Mouse (Mus musculus) forebrain, embryonic 10.5 days (tissue): ENCODE results near the gene Dtymk. TPM values are rescaled to one million over a fixed set of nuclear protein-coding genes. Genes with fewer than 3 reads are reported as not detected.
A peak's percentile ranks its signal among the peaks of the same experiment; 100 is the strongest.
"Not testable (repeated sequence)": the region's sequence is repeated elsewhere in the genome, so short reads cannot be mapped to it uniquely, and the experiment has no call there.

Experiments used
- DNase-seq: peaks from one replicate; pipeline ENCODE4 v3.0.0-alpha.2; 2017; ENCODE audit warnings: low spot score; ENCODE audit errors: extremely low spot score
- H3K27ac ChIP-seq: fragments of 300-500 bp; sonication (generic); 2 replicates; pipeline ENCODE4 v1.5.1; 2016; ENCODE audit warnings: mild to moderate bottlenecking
- H3K27me3 ChIP-seq: fragments of 300-500 bp; sonication (generic); 2 replicates; pipeline ENCODE4 v1.6.1; 2016; ENCODE audit warnings: mild to moderate bottlenecking; ENCODE audit not compliant: poor library complexity, severe bottlenecking
- H3K36me3 ChIP-seq: fragments of 300-500 bp; sonication (generic); replicated peaks from 2 replicates; pipeline ENCODE4 v1.6.1; 2016; ENCODE audit warnings: mild to moderate bottlenecking, moderate library complexity
- H3K4me1 ChIP-seq: fragments of 300-500 bp; sonication (generic); 2 replicates; pipeline ENCODE4 v1.6.1; 2016
- H3K4me3 ChIP-seq: fragments of 300-500 bp; sonication (generic); 2 replicates; pipeline ENCODE4 v1.5.1; 2016; ENCODE audit warnings: mild to moderate bottlenecking, moderate library complexity
- H3K9me3 ChIP-seq: fragments of 300-500 bp; sonication (generic); 2 replicates; pipeline ENCODE4 v1.6.1; 2016; ENCODE audit warnings: mild to moderate bottlenecking, moderate library complexity
- WGBS: fragments of 180-500 bp; shearing (Covaris S2); methylation state at CpG from one replicate; pipeline ENCODE4 v1.1.7; 2016; 5-methylcytosine and 5-hydroxymethylcytosine counted together
- polyA plus RNA-seq: library from polyadenylated mRNA; unstranded; fragments of >200 nt; fragmentation: Nextera tagmentation; extraction: Ambion mirVana; gene quantifications from 2 replicates; pipeline ENCODE4 v1.2.1, GENCODE M21; 2016

The Dtymk gene
- polyA plus RNA-seq, result 278 and 306 TPM in 2 replicates

- no peaks in the 10 kb centered on the region for H3K9me3 ChIP-seq
- WGBS, result under 1% methylated on average over 42 of the region's 42 CpGs
- H3K4me1 ChIP-seq, result peaks cover 49% of the 10 kb centered on the region
- H3K27ac ChIP-seq, result peak within 1 kb of the TSS; percentile 93
- DNase-seq, result peak; percentile 96
- H3K4me3 ChIP-seq, result peak within 1 kb of the TSS; percentile 81
- H3K27me3 ChIP-seq, result no peaks in the 10 kb centered on the region
- H3K36me3 ChIP-seq, result peaks cover 60% of the 10 kb centered on the region
These were observed at the start of gene Dtymk for GRCm38 (mm10) chr1:93801741-93802238. Dtymk (minus strand) TSS chr1:93801934.

- WGBS, result 90% methylated on average over 3 of the region's 3 CpGs
These were observed 44.1 kb upstream of the Dtymk start for GRCm38 (mm10) chr1:93845766-93846366.

GRCm38 (mm10) chr1:93838569-93838968, 36.8 kb upstream of the Dtymk start:
- not testable (repeated sequence) for H3K27ac ChIP-seq, H3K4me1 ChIP-seq, H3K27me3 ChIP-seq, H3K9me3 ChIP-seq, H3K4me3 ChIP-seq, DNase-seq
- peaks cover 29% of the 10 kb centered on the region for H3K36me3 ChIP-seq
- WGBS, result 91% methylated on average over 8 of the region's 8 CpGs

More at GRCm38 (mm10) chr1:93845766-93846366, 44.1 kb upstream of the Dtymk start:
- not testable (repeated sequence) for H3K4me1 ChIP-seq, H3K4me3 ChIP-seq, H3K27me3 ChIP-seq, DNase-seq, H3K27ac ChIP-seq, H3K36me3 ChIP-seq, H3K9me3 ChIP-seq

- Histone ChIP-seq H3K36me3 (peaks cover 29% of the 10 kb centered on the region), H3K9me3 (no peaks in the 10 kb centered on the region), H3K4me1 (no peaks in the 10 kb centered on the region), H3K27me3 (no peaks in the 10 kb centered on the region), H3K4me3 (no peak overlapping the region), H3K27ac (no peak overlapping the region)
- WGBS, result 95% methylated on average over 8 of the region's 8 CpGs
- no peak for DNase-seq
These were observed 35.6 kb upstream of the Dtymk start for GRCm38 (mm10) chr1:93837335-93837734.

GRCm38 (mm10) chr1:93836532-93836913, 34.8 kb upstream of the Dtymk start:
- peaks cover 29% of the 10 kb centered on the region for H3K36me3 ChIP-seq
- DNase-seq, result no peak
- H3K27ac ChIP-seq, result no peak overlapping the region
- no peaks in the 10 kb centered on the region for H3K4me1 ChIP-seq
- no peaks in the 10 kb centered on the region for H3K27me3 ChIP-seq
- H3K4me3 ChIP-seq, result no peak overlapping the region
- WGBS, result 90% methylated on average over 2 of the region's 2 CpGs
- no peaks in the 10 kb centered on the region for H3K9me3 ChIP-seq

- peaks cover 29% of the 10 kb centered on the region for H3K36me3 ChIP-seq
- WGBS, result 94% methylated on average over 6 of the region's 6 CpGs
These were observed 34.3 kb upstream of the Dtymk start for GRCm38 (mm10) chr1:93835876-93836531.

GRCm38 (mm10) chr1:93835211-93835610, 33.5 kb upstream of the Dtymk start:
- DNase-seq, result no peak
- Histone ChIP-seq H3K9me3 (no peaks in the 10 kb centered on the region), H3K4me1 (no peaks in the 10 kb centered on the region), H3K27me3 (no peaks in the 10 kb centered on the region), H3K36me3 (peaks cover 29% of the 10 kb centered on the region), H3K27ac (no peak overlapping the region), H3K4me3 (no peak overlapping the region)
- WGBS, result 95% methylated on average over 4 of the region's 4 CpGs

More at GRCm38 (mm10) chr1:93835876-93836531, 34.3 kb upstream of the Dtymk start:
- Histone ChIP-seq H3K4me1 (no peaks in the 10 kb centered on the region), H3K27ac (no peak overlapping the region), H3K27me3 (no peaks in the 10 kb centered on the region), H3K9me3 (no peaks in the 10 kb centered on the region), H3K4me3 (no peak overlapping the region)
- DNase-seq, result no peak

- DNase-seq, result no peak
- H3K36me3 ChIP-seq, result peaks cover 29% of the 10 kb centered on the region
- 93% methylated on average over 7 of the region's 7 CpGs for WGBS
These were observed 33.0 kb upstream of the Dtymk start for GRCm38 (mm10) chr1:93834671-93835150.

GRCm38 (mm10) chr1:93832754-93833360, 31.1 kb upstream of the Dtymk start:
- H3K27ac ChIP-seq, H3K4me1 ChIP-seq, H3K27me3 ChIP-seq, H3K9me3 ChIP-seq, DNase-seq, H3K4me3 ChIP-seq: not testable (repeated sequence)
- 66% methylated on average over 4 of the region's 4 CpGs for WGBS
- H3K36me3 ChIP-seq, result peaks cover 32% of the 10 kb centered on the region

More at GRCm38 (mm10) chr1:93834671-93835150, 33.0 kb upstream of the Dtymk start:
- Histone ChIP-seq H3K9me3 (no peaks in the 10 kb centered on the region), H3K4me1 (no peaks in the 10 kb centered on the region), H3K27me3 (no peaks in the 10 kb centered on the region), H3K4me3 (no peak overlapping the region), H3K27ac (no peak overlapping the region)

GRCm38 (mm10) chr1:93826540-93826835, 24.8 kb upstream of the Dtymk start:
- peaks cover 11% of the 10 kb centered on the region for H3K36me3 ChIP-seq
- WGBS, result 96% methylated on average over 9 of the region's 9 CpGs
- peak overlapping the region; percentile 62 for H3K4me3 ChIP-seq
- H3K27me3 ChIP-seq, result no peaks in the 10 kb centered on the region
- H3K27ac ChIP-seq, result peak overlapping the region; percentile 88; the same call in 1 of the 2 replicates
- H3K4me1 ChIP-seq, result peaks cover 20% of the 10 kb centered on the region
- DNase-seq, result no peak
- no peaks in the 10 kb centered on the region for H3K9me3 ChIP-seq

GRCm38 (mm10) chr1:93825771-93826539, 24.2 kb upstream of the Dtymk start:
- WGBS, result 47% methylated on average over 27 of the region's 27 CpGs
- peak overlapping the region; percentile 88 for H3K27ac ChIP-seq
- H3K36me3 ChIP-seq, result peaks cover 16% of the 10 kb centered on the region
- DNase-seq, result no peak
- no peaks in the 10 kb centered on the region for H3K9me3 ChIP-seq
- H3K27me3 ChIP-seq, result no peaks in the 10 kb centered on the region
- H3K4me3 ChIP-seq, result peak overlapping the region; percentile 62
- peaks cover 20% of the 10 kb centered on the region for H3K4me1 ChIP-seq

GRCm38 (mm10) chr1:93825105-93825674, 23.5 kb upstream of the Dtymk start:
- no peaks in the 10 kb centered on the region for H3K9me3 ChIP-seq
- under 1% methylated on average over 30 of the region's 30 CpGs for WGBS
- peaks cover 24% of the 10 kb centered on the region for H3K36me3 ChIP-seq
- H3K27ac ChIP-seq, result peak overlapping the region; percentile 88
- peak; percentile 89 for DNase-seq
- H3K4me1 ChIP-seq, result peaks cover 20% of the 10 kb centered on the region
- peak overlapping the region; percentile 62 for H3K4me3 ChIP-seq
- no peaks in the 10 kb centered on the region for H3K27me3 ChIP-seq
